Mouse (Mus musculus) CH12.LX (cell line): ENCODE measurements around the gene Fry. TPM values are rescaled to one million over a fixed set of nuclear protein-coding genes. Genes with fewer than 3 reads are reported as not detected.
A peak's percentile ranks its signal among the peaks of the same experiment; 100 is the strongest.

Experiments used
- DNase-seq: peaks from one replicate; pipeline ENCODE4 v3.0.0-alpha.2; 2013; ENCODE audit errors: extremely low read depth
- H3K27ac ChIP-seq: 2 replicates; pipeline ENCODE4 v1.5.1; 2012; ENCODE audit warnings: low read depth, mild to moderate bottlenecking, control low read depth, moderate library complexity; ENCODE audit not compliant: insufficient read depth
- H3K27me3 ChIP-seq: replicated peaks from 2 replicates; pipeline ENCODE3; 2012; ENCODE audit warnings: inconsistent platforms
- H3K36me3 ChIP-seq, 2 experiments: replicated peaks in 1 of 2; 2 replicates each; pipeline versions ENCODE3 to v1.6.1; 2012; ENCODE audit warnings: inconsistent platforms in 1 of 2, low read length in 1 of 2, mild to moderate bottlenecking in 1 of 2, mixed read lengths in 1 of 2, moderate library complexity in 1 of 2; ENCODE audit not compliant: control insufficient read depth in 1 of 2, insufficient read depth in 1 of 2
- H3K4me1 ChIP-seq, 2 experiments: 2 replicates each; pipeline ENCODE4 v1.6.1; 2012; ENCODE audit warnings: inconsistent platforms in 1 of 2, moderate library complexity in 1 of 2; ENCODE audit not compliant: insufficient read depth in 2 of 2, control insufficient read depth in 1 of 2
- H3K4me2 ChIP-seq: 2 replicates; pipeline ENCODE4 v1.6.1; 2012; ENCODE audit warnings: low read depth, mild to moderate bottlenecking, control low read depth; ENCODE audit not compliant: poor library complexity, insufficient read depth, severe bottlenecking
- H3K4me3 ChIP-seq, 3 experiments: fragments of 150-350 bp in 1 of 3; sonication (generic) in 1 of 3; replicated peaks in 1 of 3; 2 replicates each; pipeline versions ENCODE3 to v1.5.1; 2011 to 2012; ENCODE audit warnings: low read depth in 2 of 3, low read length in 2 of 3, mild to moderate bottlenecking in 2 of 3, moderate library complexity in 2 of 3, control low read depth in 1 of 3, improper control_type of control experiment in 1 of 3, inconsistent platforms in 1 of 3, mixed read lengths in 1 of 3; ENCODE audit not compliant: poor library complexity in 1 of 3
- H3K79me2 ChIP-seq: replicated peaks from 2 replicates; pipeline ENCODE4 v1.6.1; 2012; ENCODE audit warnings: mild to moderate bottlenecking, moderate library complexity; ENCODE audit not compliant: control insufficient read depth, poor library complexity, insufficient read depth, severe bottlenecking; ENCODE audit errors: extremely low read depth
- H3K9ac ChIP-seq: 2 replicates; pipeline ENCODE4 v1.6.1; 2012; ENCODE audit warnings: low read depth, mild to moderate bottlenecking, control low read depth, moderate library complexity; ENCODE audit not compliant: insufficient read depth
- H3K9me3 ChIP-seq: replicated peaks from 2 replicates; pipeline ENCODE3; 2012; ENCODE audit warnings: low read length, inconsistent platforms, mixed read lengths
- BHLHE40 ChIP-seq: IDR thresholded peaks from 2 replicates; pipeline ENCODE4 v1.6.1; 2011; ENCODE audit warnings: mild to moderate bottlenecking, low read depth, low read length, improper control_type of control experiment
- CHD2 ChIP-seq: IDR thresholded peaks from 2 replicates; pipeline ENCODE4 v1.6.1; 2011; ENCODE audit warnings: low read length, improper control_type of control experiment
- E2F4 ChIP-seq: IDR thresholded peaks from 2 replicates; pipeline ENCODE4 v1.6.1; 2011; ENCODE audit warnings: low read depth, low read length, improper control_type of control experiment; ENCODE audit not compliant: insufficient replicate concordance
- ELF1 ChIP-seq: IDR thresholded peaks from 2 replicates; pipeline ENCODE4 v1.6.1; 2014; ENCODE audit warnings: low read depth, mild to moderate bottlenecking, inconsistent platforms, low read length, improper control_type of control experiment
- EP300 ChIP-seq: IDR thresholded peaks from 2 replicates; pipeline ENCODE4 v1.6.1; 2011; ENCODE audit warnings: low read length, improper control_type of control experiment
- GABPA ChIP-seq: IDR thresholded peaks from 2 replicates; pipeline ENCODE4 v1.6.1; 2012; ENCODE audit warnings: low read depth, low read length, improper control_type of control experiment, inconsistent platforms; ENCODE audit not compliant: insufficient replicate concordance
- HCFC1 ChIP-seq: IDR thresholded peaks from 2 replicates; pipeline ENCODE4 v1.6.1; 2012; ENCODE audit warnings: low read depth, mild to moderate bottlenecking, inconsistent platforms, low read length, improper control_type of control experiment
- IRF4 ChIP-seq: IDR thresholded peaks from 2 replicates; pipeline ENCODE4 v1.6.1; 2014; ENCODE audit warnings: low read depth, mild to moderate bottlenecking, inconsistent platforms, low read length, improper control_type of control experiment
- JUN ChIP-seq: IDR thresholded peaks from 2 replicates; pipeline ENCODE4 v1.6.1; 2011; ENCODE audit warnings: low read depth, mild to moderate bottlenecking, low read length, improper control_type of control experiment, moderate library complexity; ENCODE audit not compliant: insufficient read depth
- KAT2A ChIP-seq: IDR thresholded peaks from 2 replicates; pipeline ENCODE4 v1.6.1; 2012; ENCODE audit warnings: low read length, improper control_type of control experiment, inconsistent platforms; ENCODE audit not compliant: insufficient replicate concordance
- MAX ChIP-seq: IDR thresholded peaks from 2 replicates; pipeline ENCODE4 v1.6.1; 2011; ENCODE audit warnings: low read length, improper control_type of control experiment
- MAZ ChIP-seq: IDR thresholded peaks from 2 replicates; pipeline ENCODE4 v1.6.1; 2012; ENCODE audit warnings: low read depth, mild to moderate bottlenecking, inconsistent platforms, low read length, improper control_type of control experiment, moderate library complexity
- MEF2A ChIP-seq: IDR thresholded peaks from 2 replicates; pipeline ENCODE4 v1.6.1; 2014; ENCODE audit warnings: low read depth, mild to moderate bottlenecking, inconsistent platforms, low read length, improper control_type of control experiment, borderline replicate concordance
- MXI1 ChIP-seq: IDR thresholded peaks from 2 replicates; pipeline ENCODE4 v1.6.1; 2011; ENCODE audit warnings: mild to moderate bottlenecking, low read depth, low read length, improper control_type of control experiment
- MYC ChIP-seq: IDR thresholded peaks from 2 replicates; pipeline ENCODE4 v1.6.1; 2011; ENCODE audit warnings: low read depth, mild to moderate bottlenecking, improper control_type of control experiment, low read length
- NRF1 ChIP-seq: IDR thresholded peaks from 2 replicates; pipeline ENCODE4 v1.6.1; 2014; ENCODE audit warnings: low read depth, mild to moderate bottlenecking, inconsistent platforms, low read length, improper control_type of control experiment, moderate library complexity
- PAX5 ChIP-seq: IDR thresholded peaks from 2 replicates; pipeline ENCODE4 v1.6.1; 2012; ENCODE audit warnings: low read length, inconsistent platforms, mixed read lengths
- POLR2AphosphoS2 ChIP-seq: IDR thresholded peaks from 2 replicates; pipeline ENCODE4 v1.6.1; 2011; ENCODE audit warnings: low read depth, low read length, improper control_type of control experiment
- RAD21 ChIP-seq: IDR thresholded peaks from 2 replicates; pipeline ENCODE4 v1.6.1; 2011; ENCODE audit warnings: low read depth, mild to moderate bottlenecking, low read length, improper control_type of control experiment, moderate library complexity
- SMC3 ChIP-seq: IDR thresholded peaks from 2 replicates; pipeline ENCODE4 v1.6.1; 2011; ENCODE audit warnings: low read depth, low read length, improper control_type of control experiment
- UBTF ChIP-seq: IDR thresholded peaks from 2 replicates; pipeline ENCODE4 v1.6.1; 2012; ENCODE audit warnings: low read depth, mild to moderate bottlenecking, inconsistent platforms, low read length, improper control_type of control experiment, moderate library complexity
- USF1 ChIP-seq: IDR thresholded peaks from 2 replicates; pipeline ENCODE4 v1.6.1; 2014; ENCODE audit warnings: low read depth, mild to moderate bottlenecking, inconsistent platforms, low read length, improper control_type of control experiment
- ZC3H11A ChIP-seq: IDR thresholded peaks from 2 replicates; pipeline ENCODE4 v1.6.1; 2012; ENCODE audit warnings: low read depth, mild to moderate bottlenecking, inconsistent platforms, low read length, improper control_type of control experiment
- ZMIZ1 ChIP-seq: IDR thresholded peaks from 2 replicates; pipeline ENCODE4 v1.6.1; 2012; ENCODE audit warnings: low read depth, mild to moderate bottlenecking, inconsistent platforms, low read length, improper control_type of control experiment
- ZNF384 ChIP-seq: IDR thresholded peaks from 2 replicates; pipeline ENCODE4 v1.6.1; 2012; ENCODE audit warnings: low read depth, low read length, improper control_type of control experiment, inconsistent platforms
- dilution Hi-C: fragments of 300-500 bp; cut with MboI; formaldehyde crosslinking; loops from 2 replicates; pipeline ENCODE4 v1.14.3; 2020; ENCODE audit warnings: low sequenced_read_pairs; ENCODE audit not compliant: extremely low pct_unique_long_range_greater_than_20kb, extremely low pct_ligation_motif_present
- in situ Hi-C: fragments of 300-500 bp; cut with MboI; formaldehyde crosslinking; loops from 3 replicates; pipeline ENCODE4 v1.14.3; 2019; ENCODE audit warnings: low sequenced_read_pairs, low pct_ligation_motif_present, low pct_unique_long_range_greater_than_20kb, mixed read lengths
- polyA plus RNA-seq: library from polyadenylated mRNA; unstranded; fragments of >175 nt; gene quantifications from 2 replicates; pipeline ENCODE4 v1.2.1, GENCODE M21; 2012; ENCODE audit warnings: low read depth; ENCODE audit not compliant: insufficient read length
- total RNA-seq, 2 experiments: library from RNA; depleted of rRNA; stranded (reverse); fragments of 300-350 nt in 1 of 2; fragments of >200 nt in 1 of 2; gene quantifications; 2 replicates each; pipeline ENCODE4 v1.2.3; 2012 to 2014

The Fry gene
- total and polyA plus RNA-seq, 3 experiments: 0.34 to 0.80 (median 0.34) TPM

- no peak overlapping the region for H3K27ac ChIP-seq
- no peak overlapping the region for H3K4me2 ChIP-seq
- in situ Hi-C loops: no loop called here
- H3K4me3 ChIP-seq: no peak overlapping the region
- H3K36me3 ChIP-seq: no peaks in the 10 kb centered on the region
- no peak for DNase-seq
- no peak for TF ChIP-seq USF1
- TF ChIP-seq NRF1: no peak
- TF ChIP-seq MAZ: no peak
- TF ChIP-seq ZC3H11A: no peak
- no peak for TF ChIP-seq GABPA
- TF ChIP-seq POLR2AphosphoS2: no peak
- no peak for TF ChIP-seq SMC3
- TF ChIP-seq E2F4: no peak
- TF ChIP-seq CHD2: no peak
- TF ChIP-seq BHLHE40: no peak
- no peak for TF ChIP-seq PAX5
- no peak for TF ChIP-seq RAD21
- TF ChIP-seq ZMIZ1: no peak
- TF ChIP-seq ZNF384: no peak
- TF ChIP-seq MAX: no peak
- no peak for TF ChIP-seq HCFC1
- TF ChIP-seq EP300: no peak
- TF ChIP-seq UBTF: no peak
- TF ChIP-seq MEF2A: no peak
- TF ChIP-seq MYC: no peak
- H3K27me3 ChIP-seq: no peaks in the 10 kb centered on the region
- no peaks in the 10 kb centered on the region for H3K79me2 ChIP-seq
- dilution Hi-C loops: no loop called here
- H3K9ac ChIP-seq: no peak overlapping the region
- H3K4me1 ChIP-seq: peaks cover 0 to 15% of the 10 kb centered on the region in 2 experiments; a peak in 2 of 4 replicates
- peaks cover 40% of the 10 kb centered on the region for H3K9me3 ChIP-seq
These were observed 184.6 kb downstream of the Fry start for GRCm38 (mm10) chr5:150302996-150303395.

DNA sequence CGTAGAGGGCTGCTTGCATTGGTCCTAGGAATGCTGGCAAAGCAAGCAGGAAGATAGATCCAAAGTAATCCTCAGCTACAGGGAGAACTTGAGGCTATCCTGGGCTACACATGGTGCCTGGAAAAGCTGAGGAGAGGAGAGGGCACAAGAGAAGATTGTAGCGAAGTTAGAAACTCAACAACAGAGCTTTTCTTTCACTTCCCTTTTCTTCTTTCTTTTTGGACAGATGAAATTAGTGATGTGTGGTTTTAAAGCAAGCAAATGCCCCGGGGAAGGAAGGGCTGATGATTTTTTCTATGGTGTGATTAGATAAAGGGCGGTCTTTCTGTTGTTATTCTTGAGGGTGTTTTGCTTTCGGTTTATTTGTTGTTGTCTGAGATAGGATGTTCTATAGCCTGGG, 188.1 kb downstream of the Fry start:
- no peak overlapping the region for H3K9ac ChIP-seq
- peak; percentile 31 for DNase-seq
- H3K36me3 ChIP-seq: no peaks in the 10 kb centered on the region
- H3K4me3 ChIP-seq: peak overlapping the region in 1 of 3 experiments; percentile 7
- dilution Hi-C loops (no loop called here), in situ Hi-C loops (no loop called here)
- H3K27me3 ChIP-seq: no peaks in the 10 kb centered on the region
- H3K4me1 ChIP-seq: peaks cover 0 to 15% of the 10 kb centered on the region in 2 experiments; a peak in 2 of 4 replicates
- TF ChIP-seq KAT2A (no peak), ZNF384 (0 out of 2 replicates have a peak, but pooled peaks have one; percentile 33), ZC3H11A (no peak), JUN (no peak), IRF4 (peak; percentile 41; the same call in 1 of the 2 replicates), EP300 (peak; percentile 49), MXI1 (no peak), ELF1 (no peak)
- H3K4me2 ChIP-seq: no peak overlapping the region
- H3K27ac ChIP-seq: no peak overlapping the region
- H3K9me3 ChIP-seq: peaks cover 40% of the 10 kb centered on the region
- no peaks in the 10 kb centered on the region for H3K79me2 ChIP-seq
